Mouse (Mus musculus): ENCODE data around the gene Wfdc6b. TPM values are rescaled to one million over a fixed set of nuclear protein-coding genes. Genes with fewer than 3 reads are reported as not detected.

Gene Wfdc6b
- polyA plus RNA-seq, 1 experiment, result not detected

DNA sequence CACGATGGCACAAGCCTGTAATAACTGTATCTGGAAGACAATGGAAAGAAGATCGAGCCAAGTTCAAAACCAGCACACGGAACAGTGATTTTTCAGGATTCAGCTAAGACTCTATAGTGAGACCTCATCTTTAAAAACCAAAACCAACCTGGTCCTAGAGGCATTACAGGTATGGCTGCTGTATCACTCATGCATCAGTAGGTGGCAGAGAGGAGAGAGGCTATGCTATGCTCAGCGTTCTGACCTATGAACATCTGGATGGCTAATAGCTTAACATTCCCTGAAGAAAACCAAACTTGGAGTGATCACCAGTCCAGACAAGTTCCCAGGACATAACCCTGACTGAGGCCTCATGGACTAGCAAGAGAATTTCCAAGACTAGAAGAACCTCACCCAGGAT is 8.5 kb downstream of the Wfdc6b start:
- Histone ChIP-seq H3K27ac (ENCODE audit: control insufficient read depth, insufficient read depth, low read length) (no peak overlapping the region), H3K4me3 (ENCODE audit: control insufficient read depth, insufficient read depth, low read length) (no peak overlapping the region), H3K4me1 (replicated peaks; ENCODE audit: control insufficient read depth, insufficient read depth, low read length) (no peaks in the 10 kb centered on the region), H3K36me3 (ENCODE audit: control insufficient read depth, insufficient read depth, low read length) (no peaks in the 10 kb centered on the region), H3K27me3 (ENCODE audit: control insufficient read depth, insufficient read depth, low read length) (no peaks in the 10 kb centered on the region)
- 74% methylated on average over 4 of the region's 4 CpGs for WGBS
- TF ChIP-seq CTCF (IDR thresholded peaks at IDR 0.05; ENCODE audit: borderline replicate concordance, control insufficient read depth, extremely low read depth, insufficient read depth, low read length, poor library complexity) (no peak), POLR2A (IDR thresholded peaks at IDR 0.05; ENCODE audit: control insufficient read depth, extremely low read depth, insufficient read depth, low read length, poor library complexity) (no peak)
- no peak for DNase-seq

GRCm38 (mm10) chr2:164635266-164635665 is 21.9 kb downstream of the Wfdc6b start:
- no peak for DNase-seq
- H3K27me3 ChIP-seq (ENCODE audit: control insufficient read depth, insufficient read depth, low read length), result no peaks in the 10 kb centered on the region; the same call in 1 of the 2 replicates

DNA sequence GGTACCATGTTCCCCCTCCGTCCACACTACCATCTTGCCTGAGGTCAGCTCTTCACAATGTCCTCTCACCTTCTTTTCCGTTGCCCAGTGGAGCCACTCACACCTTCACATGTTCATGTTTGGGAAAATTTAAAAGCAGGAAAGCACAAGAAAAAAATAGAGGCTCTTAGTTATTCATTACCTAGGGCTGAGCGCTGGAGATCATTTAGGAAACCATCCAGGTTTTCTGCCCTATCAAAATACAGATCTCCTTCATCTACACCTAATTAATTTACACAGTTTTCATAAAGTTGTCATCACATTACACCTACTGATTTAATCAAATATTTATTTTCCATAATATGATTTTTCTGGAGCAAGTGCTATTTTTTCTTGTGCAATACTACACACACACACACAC is 25.4 kb downstream of the Wfdc6b start, which contains the start of gene Wfdc16:
TSS of gene Wfdc16 (minus strand) at position 101 of the 400 bp plus-strand sequence.
- H3K27ac ChIP-seq (ENCODE audit: control insufficient read depth, insufficient read depth, low read length), result no peak within 1 kb of the TSS
- no peak within 1 kb of the TSS for H3K4me3 ChIP-seq (ENCODE audit: control insufficient read depth, insufficient read depth, low read length)
- 99% methylated on average over 3 of the region's 3 CpGs for WGBS
- H3K27me3 ChIP-seq (ENCODE audit: control insufficient read depth, insufficient read depth, low read length), result no peaks in the 10 kb centered on the region; the same call in 1 of the 2 replicates
- no peak for TF ChIP-seq POLR2A (IDR thresholded peaks at IDR 0.05; ENCODE audit: control insufficient read depth, extremely low read depth, insufficient read depth, low read length, poor library complexity)
- no peak for TF ChIP-seq CTCF (IDR thresholded peaks at IDR 0.05; ENCODE audit: borderline replicate concordance, control insufficient read depth, extremely low read depth, insufficient read depth, low read length, poor library complexity)
- H3K4me1 ChIP-seq (replicated peaks; ENCODE audit: control insufficient read depth, insufficient read depth, low read length), result no peaks in the 10 kb centered on the region
- no peaks in the 10 kb centered on the region for H3K36me3 ChIP-seq (ENCODE audit: control insufficient read depth, insufficient read depth, low read length)
- no peak for DNase-seq

More at GRCm38 (mm10) chr2:164635266-164635665, 21.9 kb downstream of the Wfdc6b start:
- Histone ChIP-seq H3K27ac (ENCODE audit: control insufficient read depth, insufficient read depth, low read length) (no peak overlapping the region), H3K4me3 (ENCODE audit: control insufficient read depth, insufficient read depth, low read length) (no peak overlapping the region), H3K4me1 (replicated peaks; ENCODE audit: control insufficient read depth, insufficient read depth, low read length) (no peaks in the 10 kb centered on the region), H3K36me3 (ENCODE audit: control insufficient read depth, insufficient read depth, low read length) (no peaks in the 10 kb centered on the region)
- WGBS, result 93% methylated on average over 9 of the region's 9 CpGs
- TF ChIP-seq POLR2A (IDR thresholded peaks at IDR 0.05; ENCODE audit: control insufficient read depth, extremely low read depth, insufficient read depth, low read length, poor library complexity) (no peak), CTCF (IDR thresholded peaks at IDR 0.05; ENCODE audit: borderline replicate concordance, control insufficient read depth, extremely low read depth, insufficient read depth, low read length, poor library complexity) (no peak)

GRCm38 (mm10) chr2:164641129-164641528 is 27.8 kb downstream of the Wfdc6b start:
- WGBS, result 14% methylated on average over 7 of the region's 7 CpGs
- no peak for TF ChIP-seq CTCF (IDR thresholded peaks at IDR 0.05; ENCODE audit: borderline replicate concordance, control insufficient read depth, extremely low read depth, insufficient read depth, low read length, poor library complexity)
- no peak for TF ChIP-seq POLR2A (IDR thresholded peaks at IDR 0.05; ENCODE audit: control insufficient read depth, extremely low read depth, insufficient read depth, low read length, poor library complexity)
- H3K27ac ChIP-seq (ENCODE audit: control insufficient read depth, insufficient read depth, low read length), result no peak overlapping the region; the same call in 1 of the 2 replicates
- H3K4me1 ChIP-seq (replicated peaks; ENCODE audit: control insufficient read depth, insufficient read depth, low read length), result no peaks in the 10 kb centered on the region
- no peak overlapping the region for H3K4me3 ChIP-seq (ENCODE audit: control insufficient read depth, insufficient read depth, low read length)
- DNase-seq, result no peak
- no peaks in the 10 kb centered on the region; the same call in 1 of the 2 replicates for H3K27me3 ChIP-seq (ENCODE audit: control insufficient read depth, insufficient read depth, low read length)
- H3K36me3 ChIP-seq (ENCODE audit: control insufficient read depth, insufficient read depth, low read length), result no peaks in the 10 kb centered on the region

DNA sequence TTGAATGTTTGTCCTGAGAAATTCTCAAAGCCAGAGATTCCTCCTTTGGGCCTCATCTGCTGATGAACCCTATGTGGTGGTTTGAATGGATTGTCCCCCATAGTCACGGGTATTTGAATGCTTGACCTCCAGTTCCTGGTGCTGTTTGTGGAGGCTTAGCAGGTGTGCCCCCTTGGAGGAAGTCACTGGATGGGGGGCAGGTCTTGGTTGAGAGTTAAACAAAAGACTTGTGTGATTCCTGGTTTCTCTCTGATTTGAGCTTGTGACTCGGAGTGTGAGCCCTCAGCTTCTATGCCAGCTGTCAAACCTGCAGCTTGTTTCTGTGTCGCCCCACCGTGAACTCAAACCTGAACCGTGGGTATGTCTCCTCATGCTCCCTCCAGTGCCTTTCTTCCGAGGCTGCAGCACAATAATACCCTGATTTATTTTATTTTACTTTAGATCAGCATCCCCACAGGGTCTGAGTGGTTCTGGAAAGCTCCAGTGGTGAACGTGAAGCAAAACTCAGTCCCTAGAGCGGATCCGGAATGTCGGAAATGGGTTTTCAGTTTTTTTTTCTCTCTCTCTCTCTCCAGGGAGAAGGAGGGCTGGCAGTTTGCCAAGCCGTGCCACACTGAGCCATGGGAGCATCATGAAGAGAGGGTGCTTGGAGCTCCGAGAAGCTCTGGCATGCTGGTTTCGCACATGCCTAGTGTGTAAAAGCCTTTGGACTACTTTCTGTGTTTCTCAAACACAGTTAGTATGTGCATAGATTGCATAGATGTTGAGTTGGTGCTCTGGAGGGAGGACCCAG is 28.8 kb downstream of the Wfdc6b start:
- WGBS, result 91% methylated on average over 13 of the region's 13 CpGs

GRCm38 (mm10) chr2:164655858-164656257 is 42.5 kb downstream of the Wfdc6b start, which contains the start of gene Wfdc10:
Wfdc10 (plus strand) TSS chr2:164656046.
- Histone ChIP-seq H3K36me3 (ENCODE audit: control insufficient read depth, insufficient read depth, low read length) (no peaks in the 10 kb centered on the region), H3K27me3 (ENCODE audit: control insufficient read depth, insufficient read depth, low read length) (no peaks in the 10 kb centered on the region), H3K27ac (ENCODE audit: control insufficient read depth, insufficient read depth, low read length) (no peak within 1 kb of the TSS), H3K4me3 (ENCODE audit: control insufficient read depth, insufficient read depth, low read length) (no peak within 1 kb of the TSS), H3K4me1 (replicated peaks; ENCODE audit: control insufficient read depth, insufficient read depth, low read length) (no peaks in the 10 kb centered on the region)
- DNase-seq, result peak; percentile 58
- 17% methylated on average over 11 of the region's 11 CpGs for WGBS
- no peak for TF ChIP-seq POLR2A (IDR thresholded peaks at IDR 0.05; ENCODE audit: control insufficient read depth, extremely low read depth, insufficient read depth, low read length, poor library complexity)
- peak; percentile 75; the same call in 1 of the 2 replicates for TF ChIP-seq CTCF (IDR thresholded peaks at IDR 0.05; ENCODE audit: borderline replicate concordance, control insufficient read depth, extremely low read depth, insufficient read depth, low read length, poor library complexity)

More for the DNA sequence above, 28.8 kb downstream of the Wfdc6b start:
- TF ChIP-seq CTCF (IDR thresholded peaks at IDR 0.05; ENCODE audit: borderline replicate concordance, control insufficient read depth, extremely low read depth, insufficient read depth, low read length, poor library complexity), result no peak
- TF ChIP-seq POLR2A (IDR thresholded peaks at IDR 0.05; ENCODE audit: control insufficient read depth, extremely low read depth, insufficient read depth, low read length, poor library complexity), result no peak
- no peak for DNase-seq
- no peak overlapping the region for H3K4me3 ChIP-seq (ENCODE audit: control insufficient read depth, insufficient read depth, low read length)
- H3K36me3 ChIP-seq (ENCODE audit: control insufficient read depth, insufficient read depth, low read length), result no peaks in the 10 kb centered on the region
- no peak overlapping the region for H3K27ac ChIP-seq (ENCODE audit: control insufficient read depth, insufficient read depth, low read length)
- no peaks in the 10 kb centered on the region; the same call in 1 of the 2 replicates for H3K27me3 ChIP-seq (ENCODE audit: control insufficient read depth, insufficient read depth, low read length)
- H3K4me1 ChIP-seq (replicated peaks; ENCODE audit: control insufficient read depth, insufficient read depth, low read length), result no peaks in the 10 kb centered on the region

All from thymus, adult 2 months (tissue).